Mouse (Mus musculus) heart, postnatal 0 days (tissue): ENCODE results near the gene Dyrk3.

Experiments
- CTCF ChIP-seq: IDR thresholded peaks from 2 replicates; pipeline ENCODE4 v1.5.1; 2016; ENCODE audit warnings: antibody characterized with exemption, control low read depth, low read depth
- EP300 ChIP-seq: IDR thresholded peaks from 2 replicates; pipeline ENCODE4 v1.6.1; 2016; ENCODE audit warnings: antibody characterized with exemption, low read depth

DNA sequence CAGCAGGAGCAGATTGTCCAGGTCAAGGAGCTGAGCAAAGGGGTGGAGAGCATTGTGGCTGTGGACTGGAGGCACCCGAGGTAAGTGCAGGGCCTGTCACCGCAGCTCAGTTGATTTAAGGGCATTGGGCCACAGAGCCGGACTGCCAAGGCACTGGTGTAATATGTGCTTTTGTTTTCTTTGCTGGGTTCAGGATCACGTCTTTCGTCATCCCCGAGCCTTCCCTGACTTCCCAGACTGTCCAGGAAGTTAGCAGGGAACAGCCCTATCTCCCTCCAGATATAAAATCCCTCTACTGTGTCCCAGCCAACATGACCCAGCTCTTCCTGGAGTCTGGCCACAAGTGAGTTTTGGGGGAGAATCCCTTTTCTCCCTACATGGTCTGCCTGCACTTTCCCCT, 26.3 kb upstream of the Dyrk3 start:
- TF ChIP-seq CTCF, result no peak
- TF ChIP-seq EP300, result no peak
